Mouse (Mus musculus) liver, adult 2 months (tissue): ENCODE measurements around the gene Ncf4. TPM values are rescaled to one million over a fixed set of nuclear protein-coding genes. Genes with fewer than 3 reads are reported as not detected.

Experiments
- DNase-seq: peaks from one replicate; pipeline ENCODE4 v3.0.0-alpha.2; 2011; ENCODE audit warnings: low read depth, low spot score; ENCODE audit errors: extremely low read depth
- H3K27ac ChIP-seq: fragments of 200-500 bp; replicated peaks from 2 replicates; pipeline ENCODE4 v1.5.1; 2012; ENCODE audit warnings: low read depth, mild to moderate bottlenecking, control low read depth, inconsistent platforms, low read length; ENCODE audit not compliant: insufficient read depth
- H3K27me3 ChIP-seq: fragments of 200-500 bp; 2 replicates; pipeline ENCODE4 v1.6.1; 2012; ENCODE audit warnings: mild to moderate bottlenecking, moderate library complexity, low read length, inconsistent platforms; ENCODE audit not compliant: control insufficient read depth, insufficient read depth
- H3K36me3 ChIP-seq: fragments of 200-500 bp; 2 replicates; pipeline ENCODE4 v1.6.1; 2012; ENCODE audit warnings: low read length, inconsistent platforms; ENCODE audit not compliant: control insufficient read depth, insufficient read depth
- H3K4me1 ChIP-seq: fragments of 200-500 bp; 2 replicates; pipeline ENCODE4 v1.6.1; 2011; ENCODE audit warnings: low read length; ENCODE audit not compliant: control insufficient read depth, insufficient read depth
- H3K4me3 ChIP-seq: fragments of 200-500 bp; 2 replicates; pipeline ENCODE4 v1.5.1; 2011; ENCODE audit warnings: low read depth, mild to moderate bottlenecking, control low read depth, low read length, moderate library complexity; ENCODE audit not compliant: insufficient read depth
- H3K79me2 ChIP-seq: fragments of 200-500 bp; 2 replicates; pipeline ENCODE4 v1.6.1; 2012; ENCODE audit warnings: inconsistent platforms, mild to moderate bottlenecking, low read length, moderate library complexity; ENCODE audit not compliant: control insufficient read depth, insufficient read depth
- H3K9ac ChIP-seq: fragments of 200-500 bp; 2 replicates; pipeline ENCODE4 v1.6.1; 2012; ENCODE audit warnings: low read depth, mild to moderate bottlenecking, control low read depth, inconsistent platforms, low read length
- CTCF ChIP-seq: fragments of 200-500 bp; IDR thresholded peaks from 2 replicates; pipeline ENCODE4 v1.5.1; 2011; ENCODE audit warnings: low read depth, low read length, control low read depth
- POLR2A ChIP-seq: fragments of 200-500 bp; IDR thresholded peaks from 2 replicates; pipeline ENCODE4 v1.6.1; 2011; ENCODE audit warnings: low read length, control low read depth; ENCODE audit not compliant: insufficient read depth; ENCODE audit errors: extremely low read depth
- WGBS: fragments of 180-500 bp; shearing (Covaris S2); methylation state at CpG from one replicate; pipeline ENCODE4 v1.1.7; 2018; 5-methylcytosine and 5-hydroxymethylcytosine counted together
- polyA plus RNA-seq: library from polyadenylated mRNA; depleted of rRNA; stranded (reverse); fragments of >200 nt; gene quantifications from 2 replicates; pipeline ENCODE4 v1.2.3, GENCODE M21; 2012
- total RNA-seq: library from RNA; depleted of rRNA; stranded (reverse); fragments of >200 nt; gene quantifications from 2 replicates; pipeline ENCODE4 v1.2.3, GENCODE M21; 2014

Gene Ncf4
- total and polyA plus RNA-seq, 2 experiments: 2.1 to 2.5 TPM

- peak; percentile 44 for DNase-seq
Observed at GRCm38 (mm10) chr15:78257326-78258050, 12.9 kb downstream of the Ncf4 start.

GRCm38 (mm10) chr15:78258246-78258865 lies 13.8 kb downstream of the Ncf4 start:
- WGBS: 68% methylated on average over 10 of the region's 10 CpGs
- H3K4me3 ChIP-seq: no peak overlapping the region
- H3K9ac ChIP-seq: no peak overlapping the region
- H3K79me2 ChIP-seq: no peaks in the 10 kb centered on the region
- TF ChIP-seq POLR2A: no peak
- TF ChIP-seq CTCF: no peak
- peak; percentile 35 for DNase-seq
- H3K27me3 ChIP-seq: no peaks in the 10 kb centered on the region
- H3K27ac ChIP-seq: peak overlapping the region; percentile 58
- no peaks in the 10 kb centered on the region for H3K36me3 ChIP-seq
- no peaks in the 10 kb centered on the region for H3K4me1 ChIP-seq

More at GRCm38 (mm10) chr15:78257326-78258050, 12.9 kb downstream of the Ncf4 start:
- H3K4me1 ChIP-seq: no peaks in the 10 kb centered on the region
- no peaks in the 10 kb centered on the region for H3K27me3 ChIP-seq
- H3K9ac ChIP-seq: no peak overlapping the region
- H3K79me2 ChIP-seq: no peaks in the 10 kb centered on the region
- H3K4me3 ChIP-seq: no peak overlapping the region
- WGBS: 40% methylated on average over 7 of the region's 7 CpGs
- no peaks in the 10 kb centered on the region for H3K36me3 ChIP-seq
- peak overlapping the region; percentile 58; the same call in 1 of the 2 replicates for H3K27ac ChIP-seq
- TF ChIP-seq POLR2A (no peak), CTCF (peak; percentile 74)

GRCm38 (mm10) chr15:78260668-78261333 lies 16.2 kb downstream of the Ncf4 start:
- no peak for TF ChIP-seq CTCF
- no peak for TF ChIP-seq POLR2A
- Histone ChIP-seq H3K4me1 (no peaks in the 10 kb centered on the region), H3K27ac (no peak overlapping the region), H3K4me3 (no peak overlapping the region), H3K27me3 (no peaks in the 10 kb centered on the region), H3K36me3 (no peaks in the 10 kb centered on the region), H3K9ac (no peak overlapping the region), H3K79me2 (no peaks in the 10 kb centered on the region)
- WGBS: 70% methylated on average over 13 of the region's 13 CpGs
- no peak for DNase-seq

GRCm38 (mm10) chr15:78263286-78263685 lies 18.7 kb downstream of the Ncf4 start:
- H3K36me3 ChIP-seq: no peaks in the 10 kb centered on the region
- H3K4me3 ChIP-seq: no peak overlapping the region
- H3K27me3 ChIP-seq: no peaks in the 10 kb centered on the region
- H3K79me2 ChIP-seq: no peaks in the 10 kb centered on the region
- WGBS: 92% methylated on average over 3 of the region's 3 CpGs
- no peak for DNase-seq
- no peaks in the 10 kb centered on the region for H3K4me1 ChIP-seq
- no peak overlapping the region for H3K9ac ChIP-seq
- no peak overlapping the region for H3K27ac ChIP-seq
- TF ChIP-seq POLR2A (no peak), CTCF (no peak)

- no peak for TF ChIP-seq POLR2A
- TF ChIP-seq CTCF: no peak
- DNase-seq: no peak
- Histone ChIP-seq H3K9ac (no peak overlapping the region), H3K27me3 (no peaks in the 10 kb centered on the region), H3K36me3 (no peaks in the 10 kb centered on the region), H3K27ac (no peak overlapping the region), H3K79me2 (no peaks in the 10 kb centered on the region), H3K4me1 (no peaks in the 10 kb centered on the region), H3K4me3 (no peak overlapping the region)
- WGBS: 86% methylated on average over 10 of the region's 10 CpGs
Observed at GRCm38 (mm10) chr15:78267441-78267840, 22.8 kb downstream of the Ncf4 start.

- no peak for TF ChIP-seq POLR2A
- TF ChIP-seq CTCF: no peak
- Histone ChIP-seq H3K27me3 (no peaks in the 10 kb centered on the region), H3K4me1 (no peaks in the 10 kb centered on the region), H3K79me2 (no peaks in the 10 kb centered on the region), H3K36me3 (no peaks in the 10 kb centered on the region), H3K9ac (no peak overlapping the region), H3K4me3 (no peak overlapping the region), H3K27ac (no peak overlapping the region)
- no peak for DNase-seq
- WGBS: 61% methylated on average over 4 of the region's 4 CpGs
Observed at GRCm38 (mm10) chr15:78267865-78268264, 23.3 kb downstream of the Ncf4 start.
